Mouse (Mus musculus) neural tube, embryonic 11.5 days (tissue): ENCODE measurements at regions not wholly inside any gene's neighbourhood (a gene's known extent, or its start where the extent isn't known, plus 50 kb on each side); places are given as distances from the start of the nearest gene placed in this dataset.

Experiments
- ATAC-seq: fragments of 200-750 bp; cut with Nextera tagmentation; 2 replicates; pipeline ENCODE4 v1.8.0; 2017; ENCODE audit warnings: moderate number of reproducible peaks, mild to moderate bottlenecking, moderate TSS enrichment, moderate library complexity; ENCODE audit not compliant: insufficient read depth, low FRiP score, low TSS enrichment
- DNase-seq: peaks from one replicate; pipeline ENCODE4 v3.0.0-alpha.2; 2015; ENCODE audit warnings: low spot score
- H3K27ac ChIP-seq: fragments of 300-500 bp; sonication (generic); 2 replicates; pipeline ENCODE4 v1.5.1; 2014; ENCODE audit warnings: low read depth, mild to moderate bottlenecking, low read length
- H3K27me3 ChIP-seq: fragments of 300-500 bp; sonication (generic); 2 replicates; pipeline ENCODE4 v1.6.1; 2014; ENCODE audit warnings: mild to moderate bottlenecking, low read length, mixed read lengths; ENCODE audit not compliant: control insufficient read depth, insufficient read depth
- H3K36me3 ChIP-seq: fragments of 300-500 bp; sonication (generic); 2 replicates; pipeline ENCODE4 v1.6.1; 2014; ENCODE audit warnings: mild to moderate bottlenecking, low read length, moderate library complexity, mixed read lengths; ENCODE audit not compliant: control insufficient read depth, insufficient read depth
- H3K4me1 ChIP-seq: fragments of 300-500 bp; sonication (generic); 2 replicates; pipeline ENCODE4 v1.6.1; 2014; ENCODE audit warnings: low read length, mixed read lengths; ENCODE audit not compliant: control insufficient read depth, insufficient read depth
- H3K4me2 ChIP-seq: fragments of 300-500 bp; sonication (generic); 2 replicates; pipeline ENCODE4 v1.6.1; 2014; ENCODE audit warnings: low read depth, mild to moderate bottlenecking, moderate library complexity
- H3K4me3 ChIP-seq: fragments of 300-500 bp; sonication (generic); 2 replicates; pipeline ENCODE4 v1.5.1; 2014; ENCODE audit warnings: low read depth, low read length
- H3K9ac ChIP-seq: fragments of 300-500 bp; sonication (generic); 2 replicates; pipeline ENCODE4 v1.6.1; 2014; ENCODE audit warnings: mild to moderate bottlenecking, low read length
- H3K9me3 ChIP-seq: fragments of 300-500 bp; sonication (generic); 2 replicates; pipeline ENCODE4 v1.6.1; 2016; ENCODE audit warnings: low read length; ENCODE audit not compliant: control insufficient read depth
- WGBS: fragments of 180-500 bp; shearing (Covaris S2); extraction: QIAGEN DNeasy Blood & Tissue Kit; methylation state at CpG from one replicate; pipeline ENCODE4 v1.1.7; 2014; 5-methylcytosine and 5-hydroxymethylcytosine counted together

DNA sequence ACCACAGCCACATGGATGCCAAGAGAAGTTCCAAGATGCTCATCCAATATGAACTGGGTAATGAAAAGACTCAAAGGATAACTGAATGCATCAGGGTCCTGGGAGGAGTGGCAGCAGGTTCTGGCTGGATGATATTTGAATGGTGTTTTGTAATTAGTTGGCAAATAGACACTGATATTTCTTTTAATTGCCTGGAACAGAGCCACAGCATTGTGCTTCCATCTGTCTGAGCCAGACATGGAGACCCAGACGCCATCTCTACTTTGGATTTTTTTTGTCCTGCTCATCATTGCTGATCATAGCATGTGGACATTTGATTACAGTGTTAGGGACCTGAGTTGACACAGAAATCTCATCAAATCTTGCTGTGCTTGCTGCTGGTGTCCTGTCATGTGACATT lies 111.4 kb upstream of the Astn2 start:
- Histone ChIP-seq H3K27ac (no peak overlapping the region), H3K36me3 (no peaks in the 10 kb centered on the region), H3K9me3 (no peaks in the 10 kb centered on the region), H3K27me3 (no peaks in the 10 kb centered on the region), H3K4me2 (no peak overlapping the region), H3K4me3 (no peak overlapping the region), H3K9ac (no peak overlapping the region), H3K4me1 (no peaks in the 10 kb centered on the region)
- DNase-seq (no peak), ATAC-seq (no peak)
- 83% methylated on average over 1 of the region's 1 CpGs for WGBS

DNA sequence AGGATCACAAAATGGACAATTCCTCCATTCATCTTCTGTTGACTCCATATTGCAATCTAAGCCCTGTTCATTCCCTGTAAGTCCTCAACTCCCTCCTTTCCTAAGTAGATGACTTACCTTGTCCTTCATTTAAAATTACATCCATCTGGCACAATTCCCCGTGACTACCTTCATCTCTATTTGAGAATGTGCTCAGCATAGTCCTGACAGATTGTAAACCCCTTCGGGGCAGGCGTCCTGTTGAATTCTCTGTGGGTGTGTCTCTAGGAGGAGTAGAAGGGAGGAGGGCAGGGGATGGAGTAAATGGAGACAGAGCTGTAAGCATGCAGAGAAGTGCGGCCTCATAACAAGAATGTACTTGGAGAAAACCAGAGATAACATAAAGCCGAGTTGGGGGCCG lies 79.1 kb upstream of the Astn2 start:
- ATAC-seq, result no peak
- Histone ChIP-seq H3K9me3 (no peaks in the 10 kb centered on the region), H3K27ac (no peak overlapping the region), H3K9ac (no peak overlapping the region), H3K4me3 (no peak overlapping the region), H3K36me3 (no peaks in the 10 kb centered on the region), H3K27me3 (no peaks in the 10 kb centered on the region), H3K4me2 (no peak overlapping the region), H3K4me1 (no peaks in the 10 kb centered on the region)
- 79% methylated on average over 6 of the region's 6 CpGs for WGBS
- no peak for DNase-seq

DNA sequence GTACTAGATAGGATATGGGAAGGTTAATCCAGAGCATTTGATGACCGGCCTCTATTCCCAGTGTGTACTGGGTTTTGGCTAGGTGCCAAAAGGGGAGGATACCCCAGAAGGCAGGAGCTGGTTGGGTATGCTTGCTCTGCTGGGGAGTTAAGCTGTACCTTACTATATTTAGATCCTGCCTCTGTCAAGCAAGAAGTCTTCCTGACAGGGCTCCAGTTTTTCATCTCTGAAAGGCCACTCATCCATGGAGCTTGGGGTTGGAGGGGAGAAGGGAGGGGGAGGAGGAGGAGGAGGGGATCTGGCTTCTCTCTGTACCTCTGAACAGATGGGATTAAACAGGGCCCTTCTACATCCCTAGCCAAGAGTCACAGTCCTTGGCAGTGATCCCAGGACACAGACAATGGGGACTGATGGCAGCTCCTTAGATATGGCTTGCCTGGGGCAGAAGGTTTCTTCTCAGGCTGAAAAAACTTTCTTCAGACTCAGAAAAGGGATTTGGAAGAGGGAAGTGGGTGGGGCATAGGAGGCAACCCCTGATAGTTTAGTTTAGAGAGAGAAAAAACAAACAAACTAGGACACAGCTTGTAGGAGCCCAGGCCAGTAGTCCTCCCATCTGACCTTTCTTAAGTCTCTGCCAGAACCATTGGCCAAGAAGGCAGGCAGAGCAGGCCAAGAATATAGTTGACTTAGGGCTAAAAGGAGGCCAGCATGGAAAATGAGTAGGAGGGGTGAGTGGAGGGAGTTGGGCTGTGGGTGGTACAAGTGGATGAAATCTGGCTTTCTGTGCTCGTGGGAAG lies 78.3 kb upstream of the Astn2 start:
- H3K4me2 ChIP-seq, result no peak overlapping the region
- WGBS, result 58% methylated on average over 2 of the region's 2 CpGs
- DNase-seq (no peak), ATAC-seq (no peak)
- no peaks in the 10 kb centered on the region for H3K36me3 ChIP-seq
- H3K9me3 ChIP-seq, result no peaks in the 10 kb centered on the region
- no peaks in the 10 kb centered on the region for H3K27me3 ChIP-seq
- no peak overlapping the region for H3K27ac ChIP-seq
- no peak overlapping the region for H3K4me3 ChIP-seq
- H3K4me1 ChIP-seq, result no peaks in the 10 kb centered on the region
- no peak overlapping the region for H3K9ac ChIP-seq

DNA sequence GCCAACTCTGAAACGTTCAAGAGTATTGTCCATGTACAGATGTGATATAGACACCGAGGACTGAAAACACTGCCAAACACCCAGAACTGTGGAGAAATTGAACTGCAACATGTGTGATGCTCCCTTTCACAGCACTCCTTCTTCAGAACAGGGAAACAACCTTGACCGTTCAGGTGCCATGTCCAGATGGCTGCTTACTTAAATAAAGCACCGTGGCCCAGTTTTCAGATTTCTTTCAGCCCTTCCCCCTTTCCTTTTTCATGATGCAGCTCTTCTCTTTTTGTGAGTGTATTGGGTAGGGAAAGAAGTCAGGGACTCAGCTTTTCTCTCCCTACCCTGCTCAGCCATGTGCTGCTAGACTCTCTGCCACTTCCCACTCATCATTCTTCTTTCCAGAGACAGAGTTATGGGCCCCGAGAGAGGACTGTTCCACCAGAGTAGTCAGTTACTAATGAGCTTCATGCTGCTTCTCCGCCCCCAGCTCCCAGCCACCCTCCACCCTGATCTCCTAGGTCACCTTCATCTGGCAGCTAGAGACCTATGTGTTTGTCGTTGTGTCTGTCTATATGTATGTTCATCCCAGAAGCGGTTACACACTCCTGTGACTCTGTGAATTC lies 74.3 kb upstream of the Astn2 start:
- H3K9me3 ChIP-seq, result no peaks in the 10 kb centered on the region
- no peaks in the 10 kb centered on the region for H3K27me3 ChIP-seq
- DNase-seq (peak; percentile 24), ATAC-seq (peak; percentile 68; the same call in 1 of the 2 replicates)
- H3K4me1 ChIP-seq, result no peaks in the 10 kb centered on the region
- no peaks in the 10 kb centered on the region for H3K36me3 ChIP-seq
- 55% methylated on average over 8 of the region's 8 CpGs for WGBS
- H3K9ac ChIP-seq, result no peak overlapping the region
- H3K4me2 ChIP-seq, result no peak overlapping the region
- no peak overlapping the region for H3K27ac ChIP-seq
- no peak overlapping the region for H3K4me3 ChIP-seq
